Mouse (Mus musculus) small intestine, adult 2 months (tissue): ENCODE data around the gene Nkpd1. TPM values are rescaled to one million over a fixed set of nuclear protein-coding genes. Genes with fewer than 3 reads are reported as not detected.

Experiments used
- H3K27ac ChIP-seq: fragments of 200-500 bp; 2 replicates; pipeline ENCODE4 v1.5.1; 2012; ENCODE audit warnings: low read depth, low read length, control low read depth, inconsistent platforms; ENCODE audit not compliant: insufficient read depth
- H3K27me3 ChIP-seq: fragments of 200-500 bp; 2 replicates; pipeline ENCODE4 v1.6.1; 2012; ENCODE audit warnings: mild to moderate bottlenecking, moderate library complexity, low read length, inconsistent platforms; ENCODE audit not compliant: control insufficient read depth, insufficient read depth
- H3K36me3 ChIP-seq: fragments of 200-500 bp; 2 replicates; pipeline ENCODE4 v1.6.1; 2012; ENCODE audit warnings: mild to moderate bottlenecking, low read length, control low read depth, inconsistent platforms; ENCODE audit not compliant: control insufficient read depth, insufficient read depth
- H3K4me1 ChIP-seq: fragments of 200-500 bp; 2 replicates; pipeline ENCODE4 v1.6.1; 2012; ENCODE audit warnings: low read length, inconsistent platforms, mixed read lengths; ENCODE audit not compliant: control insufficient read depth, insufficient read depth, insufficient read length
- H3K4me3 ChIP-seq: fragments of 200-500 bp; 2 replicates; pipeline ENCODE4 v1.5.1; 2012; ENCODE audit warnings: low read depth, mild to moderate bottlenecking, control low read depth, inconsistent platforms, low read length, moderate library complexity
- CTCF ChIP-seq: fragments of 200-500 bp; IDR thresholded peaks from 2 replicates; pipeline ENCODE4 v1.5.1; 2012; ENCODE audit warnings: low read depth, mild to moderate bottlenecking, control low read depth, inconsistent platforms, low read length, moderate library complexity, mixed read lengths; ENCODE audit not compliant: insufficient replicate concordance, insufficient read length; ENCODE audit errors: extremely low read depth
- POLR2A ChIP-seq: fragments of 200-500 bp; IDR thresholded peaks from 2 replicates; pipeline ENCODE4 v1.6.1; 2012; ENCODE audit warnings: low read depth, mild to moderate bottlenecking, control low read depth, inconsistent platforms, low read length, moderate library complexity
- WGBS: fragments of 180-500 bp; shearing (Covaris S2); methylation state at CpG from one replicate; pipeline ENCODE4 v1.1.7; 2018; 5-methylcytosine and 5-hydroxymethylcytosine counted together
- polyA plus RNA-seq: library from polyadenylated mRNA; depleted of rRNA; stranded (reverse); fragments of >200 nt; gene quantifications from 2 replicates; pipeline ENCODE4 v1.2.3, GENCODE M21; 2012; rRNA removed

The Nkpd1 gene
- polyA plus RNA-seq = 0.23 and 0.43 TPM in 2 replicates

- peaks cover 16% of the 10 kb centered on the region for H3K27me3 ChIP-seq
- peaks cover 9% of the 10 kb centered on the region for H3K4me1 ChIP-seq
- TF ChIP-seq CTCF (peak; percentile 8; the same call in 1 of the 2 replicates), POLR2A (no peak)
- no peak within 1 kb of the TSS for H3K27ac ChIP-seq
- 3% methylated on average over 25 of the region's 29 CpGs for WGBS
- no peak within 1 kb of the TSS for H3K4me3 ChIP-seq
- no peaks in the 10 kb centered on the region for H3K36me3 ChIP-seq
Observed at GRCm38 (mm10) chr7:19517652-19518365, at the start of gene Nkpd1. TSS of gene Nkpd1 (plus strand) at chr7:19517838.

GRCm38 (mm10) chr7:19468279-19468678 is 49.4 kb upstream of the Nkpd1 start:
- peaks cover 18% of the 10 kb centered on the region for H3K27me3 ChIP-seq
- TF ChIP-seq POLR2A (no peak), CTCF (no peak)
- no peaks in the 10 kb centered on the region for H3K4me1 ChIP-seq
- WGBS = 60% methylated on average over 12 of the region's 12 CpGs
- no peak overlapping the region for H3K4me3 ChIP-seq
- H3K36me3 ChIP-seq = no peaks in the 10 kb centered on the region
- no peak overlapping the region for H3K27ac ChIP-seq

GRCm38 (mm10) chr7:19469404-19469803 is 48.2 kb upstream of the Nkpd1 start:
- no peak overlapping the region for H3K4me3 ChIP-seq
- H3K36me3 ChIP-seq = no peaks in the 10 kb centered on the region
- no peak overlapping the region for H3K27ac ChIP-seq
- no peak for TF ChIP-seq CTCF
- TF ChIP-seq POLR2A = no peak
- H3K27me3 ChIP-seq = peaks cover 23% of the 10 kb centered on the region
- H3K4me1 ChIP-seq = peaks cover 2% of the 10 kb centered on the region; the same call in 1 of the 2 replicates
- WGBS = 40% methylated on average over 23 of the region's 23 CpGs

DNA sequence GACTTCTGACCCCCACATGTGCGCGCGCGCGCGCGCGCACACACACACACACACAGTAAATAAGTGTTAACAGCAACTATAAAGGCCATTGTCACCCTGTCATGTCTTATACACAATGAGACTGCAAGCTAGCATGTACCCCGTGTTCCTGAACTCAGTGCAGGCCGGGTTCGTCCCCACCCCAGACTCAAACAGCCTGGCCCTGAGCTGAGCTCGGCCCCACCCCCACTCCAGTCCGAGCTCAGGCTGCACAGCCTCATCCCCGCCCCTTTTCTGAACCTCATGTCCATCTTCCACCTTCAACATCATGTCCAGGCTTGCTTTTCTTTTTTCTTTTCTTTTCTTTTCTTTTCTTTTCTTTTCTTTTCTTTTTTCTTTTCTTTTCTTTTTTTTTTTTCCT is 47.3 kb upstream of the Nkpd1 start:
- Histone ChIP-seq H3K4me1 (peaks cover 3% of the 10 kb centered on the region; the same call in 1 of the 2 replicates), H3K27ac (no peak overlapping the region), H3K27me3 (peaks cover 29% of the 10 kb centered on the region), H3K4me3 (no peak overlapping the region), H3K36me3 (no peaks in the 10 kb centered on the region)
- WGBS = 18% methylated on average over 14 of the region's 14 CpGs
- TF ChIP-seq POLR2A (no peak), CTCF (no peak)

GRCm38 (mm10) chr7:19472403-19472802 is 45.2 kb upstream of the Nkpd1 start:
- no peak for TF ChIP-seq POLR2A
- TF ChIP-seq CTCF = no peak
- Histone ChIP-seq H3K4me3 (no peak overlapping the region), H3K27me3 (peaks cover 32% of the 10 kb centered on the region), H3K36me3 (no peaks in the 10 kb centered on the region), H3K4me1 (peaks cover 3% of the 10 kb centered on the region; the same call in 1 of the 2 replicates), H3K27ac (no peak overlapping the region)
- 36% methylated on average over 4 of the region's 4 CpGs for WGBS

DNA sequence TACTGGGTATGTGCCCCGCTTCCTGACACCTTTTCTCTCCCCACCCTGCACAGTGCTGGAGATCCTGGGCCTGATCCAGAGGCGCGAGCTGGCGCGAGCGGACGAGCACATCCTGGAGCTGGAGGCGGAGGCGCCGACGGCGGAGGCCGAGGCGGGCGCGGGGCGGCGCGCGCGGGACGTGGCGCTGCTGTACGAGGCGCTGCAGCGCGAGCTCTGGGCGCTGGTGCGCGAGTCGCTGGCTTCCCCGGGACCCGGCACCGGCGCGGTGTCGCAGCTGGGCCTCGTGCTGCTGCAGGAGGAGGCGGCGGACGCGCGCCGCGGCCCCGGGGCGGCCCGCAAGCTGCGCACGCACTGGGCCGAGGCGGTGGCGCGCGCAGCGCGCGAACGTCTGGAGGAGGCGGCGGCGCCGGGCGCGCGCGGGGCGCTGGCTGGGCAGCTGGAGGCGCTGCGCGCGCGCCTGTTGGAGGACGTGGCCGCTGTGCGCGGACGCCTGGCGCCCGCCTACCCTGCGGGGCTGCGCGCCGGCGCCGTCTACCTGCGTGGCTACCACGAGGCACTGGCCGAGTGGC is 43.7 kb upstream of the Nkpd1 start:
- Histone ChIP-seq H3K27me3 (peaks cover 32% of the 10 kb centered on the region), H3K4me3 (peak overlapping the region; percentile 59), H3K36me3 (no peaks in the 10 kb centered on the region), H3K27ac (no peak overlapping the region), H3K4me1 (peaks cover 3% of the 10 kb centered on the region; the same call in 1 of the 2 replicates)
- under 1% methylated on average over 71 of the region's 89 CpGs for WGBS
- TF ChIP-seq CTCF (no peak), POLR2A (no peak)

DNA sequence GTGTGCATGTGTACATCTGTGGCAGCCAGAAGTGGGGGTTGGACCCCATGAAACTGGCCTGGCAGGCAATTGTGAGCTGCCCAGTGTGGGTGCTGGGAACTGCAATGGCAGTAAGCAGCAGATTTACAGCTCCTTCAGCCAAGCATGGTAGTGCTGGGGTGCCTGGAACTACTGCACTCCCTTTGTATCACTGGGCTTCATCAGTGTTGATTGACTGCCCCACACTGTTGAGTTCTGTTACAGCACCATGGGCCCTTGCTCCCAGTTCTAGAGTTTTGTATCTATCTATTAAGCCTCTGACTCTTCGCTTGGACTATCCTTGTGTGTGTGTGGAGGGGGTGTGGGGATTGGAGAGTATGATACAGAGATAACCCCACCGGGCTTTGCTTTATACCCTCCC is 40.6 kb upstream of the Nkpd1 start:
- Histone ChIP-seq H3K4me3 (no peak overlapping the region), H3K4me1 (peaks cover 5% of the 10 kb centered on the region; the same call in 1 of the 2 replicates), H3K27me3 (peaks cover 24% of the 10 kb centered on the region; the same call in 1 of the 2 replicates), H3K27ac (no peak overlapping the region), H3K36me3 (no peaks in the 10 kb centered on the region)
- TF ChIP-seq CTCF (no peak), POLR2A (no peak)
- 49% methylated on average over 2 of the region's 2 CpGs for WGBS
